Mouse (Mus musculus): Measurements from ENCODE around the gene Gcnt4.

DNA sequence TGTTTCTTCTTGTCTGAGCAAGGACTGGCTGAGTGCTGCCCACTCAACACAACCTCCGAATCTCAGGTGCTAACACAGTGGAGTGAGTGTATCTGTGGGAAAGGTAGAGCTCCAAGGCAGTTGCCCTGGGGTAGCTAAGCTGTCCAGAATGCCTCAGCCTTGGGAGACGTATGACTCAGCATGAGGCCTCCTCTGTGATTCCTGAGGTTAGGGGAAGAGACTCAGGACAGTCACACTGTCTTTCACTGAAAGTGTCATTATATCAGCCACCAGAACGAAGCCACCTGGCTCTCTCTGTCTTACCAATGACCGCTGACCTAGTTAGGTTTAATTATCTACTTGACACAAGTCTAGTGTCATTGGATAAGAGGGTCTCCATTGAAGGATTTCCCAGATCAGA lies 46.6 kb downstream of the Gcnt4 start:
- TF ChIP-seq EP300 (IDR thresholded peaks at IDR 0.05; ENCODE audit: insufficient read depth, low read depth, low read length), result no peak
- TF ChIP-seq CTCF (IDR thresholded peaks at IDR 0.05), result no peak
